Mouse (Mus musculus) liver, adult 2 months (tissue): ENCODE results near the gene Ccdc73.

Experiments
- CTCF ChIP-seq: fragments of 200-500 bp; IDR thresholded peaks from 2 replicates; pipeline ENCODE4 v1.5.1; 2011; ENCODE audit warnings: low read depth, low read length, control low read depth
- POLR2A ChIP-seq: fragments of 200-500 bp; IDR thresholded peaks from 2 replicates; pipeline ENCODE4 v1.6.1; 2011; ENCODE audit warnings: low read length, control low read depth; ENCODE audit not compliant: insufficient read depth; ENCODE audit errors: extremely low read depth

- TF ChIP-seq CTCF = no peak
- TF ChIP-seq POLR2A = no peak
Measured at GRCm38 (mm10) chr2:104849991-104850359, 17.6 kb upstream of the Ccdc73 start.
